ENCODE assay signal across 8 mouse cellular contexts in the genomic region with DNA sequence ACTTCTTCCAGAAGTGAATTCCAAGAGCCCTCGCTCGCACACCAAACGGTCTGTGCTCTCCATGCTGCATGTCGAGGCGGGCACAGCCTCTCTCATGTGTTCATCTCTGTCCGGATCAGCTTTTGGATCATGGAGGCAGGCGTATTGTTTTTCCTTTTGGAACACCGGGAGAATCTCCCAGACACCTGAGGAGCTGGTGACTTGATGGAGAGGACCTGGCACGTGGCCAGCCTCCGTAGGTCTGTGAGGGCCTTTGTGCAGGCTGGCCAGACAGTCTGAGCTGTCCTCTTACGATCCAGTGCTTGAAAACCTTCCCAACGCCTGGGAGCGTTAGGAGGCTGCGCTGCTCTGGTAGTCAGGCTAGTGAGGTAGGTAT. TPM values are rescaled to one million over a fixed set of nuclear protein-coding genes. Genes with fewer than 3 reads are reported as not detected.
DNase-seq lines count a peak whose midpoint lies in the region; ATAC-seq and TF ChIP-seq lines count a peak whose summit lies in the region.

No protein-coding gene starts in this region.

- peak overlapping the region; percentile 89 for H3K9ac ChIP-seq in lung, embryonic 14.5 days
- peak overlapping the region; percentile 92 for H3K9ac ChIP-seq in hindbrain, embryonic 12.5 days

- peak overlapping the region; percentile 98 for H3K4me2 ChIP-seq in lung, embryonic 14.5 days
- peak overlapping the region; percentile 98 for H3K4me2 ChIP-seq in hindbrain, embryonic 12.5 days (replicated peaks)

- H3K9me3 ChIP-seq in lung, embryonic 14.5 days (ENCODE audit: low read depth, low read length), result no peaks in the 10 kb centered on the region
- H3K9me3 ChIP-seq in hindbrain, embryonic 12.5 days (replicated peaks), result no peaks in the 10 kb centered on the region
- no peaks in the 10 kb centered on the region for H3K9me3 ChIP-seq in midbrain, embryonic 10.5 days (replicated peaks)

- WGBS in lung, embryonic 14.5 days, result under 1% methylated on average over 14 of the region's 14 CpGs
- WGBS in hindbrain, embryonic 12.5 days, result 1% methylated on average over 14 of the region's 14 CpGs
- WGBS in midbrain, embryonic 10.5 days, result 2% methylated on average over 14 of the region's 14 CpGs

- peaks cover 10% of the 10 kb centered on the region; the same call in 1 of the 2 replicates for H3K36me3 ChIP-seq in lung, embryonic 14.5 days (ENCODE audit: insufficient read depth)
- H3K36me3 ChIP-seq in hindbrain, embryonic 12.5 days, result peaks cover 14% of the 10 kb centered on the region
- H3K36me3 ChIP-seq in midbrain, embryonic 10.5 days, result peaks cover 23% of the 10 kb centered on the region

- peak overlapping the region; percentile 80 for H3K4me3 ChIP-seq in lung, embryonic 14.5 days (ENCODE audit: low read depth, low read length)
- peak overlapping the region; percentile 77 for H3K4me3 ChIP-seq in hindbrain, embryonic 12.5 days
- H3K4me3 ChIP-seq in midbrain, embryonic 10.5 days, result peak overlapping the region; percentile 87

- H3K4me1 ChIP-seq in lung, embryonic 14.5 days (ENCODE audit: insufficient read depth), result peaks cover 15% of the 10 kb centered on the region; the same call in 1 of the 2 replicates
- peaks cover 26% of the 10 kb centered on the region for H3K4me1 ChIP-seq in hindbrain, embryonic 12.5 days
- peaks cover 52% of the 10 kb centered on the region for H3K4me1 ChIP-seq in midbrain, embryonic 10.5 days

- peak overlapping the region; percentile 84 for H3K27ac ChIP-seq in lung, embryonic 14.5 days (ENCODE audit: low read depth)
- H3K27ac ChIP-seq in hindbrain, embryonic 12.5 days, result peak overlapping the region; percentile 77
- H3K27ac ChIP-seq in midbrain, embryonic 10.5 days (replicated peaks), result peak overlapping the region; percentile 92

- peak; percentile 16; the same call in 1 of the 2 replicates for ATAC-seq in lung, embryonic 14.5 days (ENCODE audit: insufficient read depth)
- peak; percentile 29 for ATAC-seq in hindbrain, embryonic 12.5 days (ENCODE audit: low FRiP score)

- TF ChIP-seq CTCF in lung, embryonic 14.5 days (IDR thresholded peaks at IDR 0.05; ENCODE audit: low read depth), result no peak

- H3K27me3 ChIP-seq in lung, embryonic 14.5 days (ENCODE audit: insufficient read depth, low read length), result peaks cover 24% of the 10 kb centered on the region
- H3K27me3 ChIP-seq in hindbrain, embryonic 12.5 days, result peaks cover 27% of the 10 kb centered on the region
- H3K27me3 ChIP-seq in midbrain, embryonic 10.5 days (ENCODE audit: low read depth, poor library complexity, severe bottlenecking), result peaks cover 50% of the 10 kb centered on the region

- peak; percentile 51 for DNase-seq in adrenal gland, postnatal 14 days
- DNase-seq in adrenal gland, adult 18-20 months (ENCODE audit: low spot score in 2 of 2), result no peak
- DNase-seq in lung, embryonic 14.5 days, result no peak
- DNase-seq in lung, postnatal 4 days, result no peak
- DNase-seq in midbrain, embryonic 10.5 days (ENCODE audit: low spot score), result no peak
- no peak for DNase-seq in frontal cortex, postnatal 14 days (ENCODE audit: low spot score in 2 of 2)
- no peak for DNase-seq in cerebellum, adult 8-10 months

RNA-seq across cellular contexts. Expression of gene Slc25a1, which starts 5.9 kb away (rescaled TPM):
- total RNA-seq in adrenal gland, postnatal 14 days (2021), result 107 and 109 TPM in 2 replicates
- total RNA-seq in adrenal gland, adult 18-20 months (2021), result 100 to 1,000 TPM; 368 to 895 TPM
- 59.0 and 66.6 TPM in 2 replicates for polyA plus RNA-seq in lung, embryonic 14.5 days (2014; fragmentation: Nextera tagmentation; extraction: Ambion mirVana)
- polyA plus RNA-seq in hindbrain, embryonic 12.5 days (2016; fragmentation: Nextera tagmentation; extraction: Ambion mirVana), result 142 and 153 TPM in 2 replicates
- 118 and 122 TPM in 2 replicates for polyA plus RNA-seq in midbrain, embryonic 10.5 days (2016; fragmentation: Nextera tagmentation; extraction: Ambion mirVana)

RNA-seq across cellular contexts. Expression of gene Gsc2, which starts 7.3 kb away (rescaled TPM):
- total RNA-seq in adrenal gland, postnatal 14 days (2021), result not detected in 2 replicates
- total RNA-seq in adrenal gland, adult 18-20 months (2021), result not detected
- polyA plus RNA-seq in lung, embryonic 14.5 days (2014; fragmentation: Nextera tagmentation; extraction: Ambion mirVana), result 0.21 TPM in 1 of 2 replicates, not detected in the other
- polyA plus RNA-seq in hindbrain, embryonic 12.5 days (2016; fragmentation: Nextera tagmentation; extraction: Ambion mirVana), result 1.1 and 2.6 TPM in 2 replicates
- polyA plus RNA-seq in midbrain, embryonic 10.5 days (2016; fragmentation: Nextera tagmentation; extraction: Ambion mirVana), result 0.75 and 1.4 TPM in 2 replicates

RNA-seq across cellular contexts. Expression of gene Ess2, which starts 11.0 kb away (rescaled TPM):
- 16.0 and 20.2 TPM in 2 replicates for total RNA-seq in adrenal gland, postnatal 14 days (2021)
- total RNA-seq in adrenal gland, adult 18-20 months (2021), result 10 to 100 TPM; 13.6 to 15.0 TPM
- polyA plus RNA-seq in lung, embryonic 14.5 days (2014; fragmentation: Nextera tagmentation; extraction: Ambion mirVana), result 32.5 and 37.3 TPM in 2 replicates
- 50.0 and 51.1 TPM in 2 replicates for polyA plus RNA-seq in hindbrain, embryonic 12.5 days (2016; fragmentation: Nextera tagmentation; extraction: Ambion mirVana)
- polyA plus RNA-seq in midbrain, embryonic 10.5 days (2016; fragmentation: Nextera tagmentation; extraction: Ambion mirVana), result 51.9 and 60.5 TPM in 2 replicates

RNA-seq across cellular contexts. Expression of gene Tssk2, which starts 23.7 kb away (rescaled TPM):
- not detected in 2 replicates for total RNA-seq in adrenal gland, postnatal 14 days (2021)
- total RNA-seq in adrenal gland, adult 18-20 months (2021), result not detected
- not detected in 2 replicates for polyA plus RNA-seq in lung, embryonic 14.5 days (2014; fragmentation: Nextera tagmentation; extraction: Ambion mirVana)
- polyA plus RNA-seq in hindbrain, embryonic 12.5 days (2016; fragmentation: Nextera tagmentation; extraction: Ambion mirVana), result 0.17 and 0.21 TPM in 2 replicates
- 0.11 and 0.19 TPM in 2 replicates for polyA plus RNA-seq in midbrain, embryonic 10.5 days (2016; fragmentation: Nextera tagmentation; extraction: Ambion mirVana)

RNA-seq across cellular contexts. Expression of gene Dgcr2, which starts 23.8 kb away (rescaled TPM):
- 57.6 and 63.6 TPM in 2 replicates for total RNA-seq in adrenal gland, postnatal 14 days (2021)
- total RNA-seq in adrenal gland, adult 18-20 months (2021), result 10 to 100 TPM; 56.7 to 68.6 TPM
- 94.6 and 105 TPM in 2 replicates for polyA plus RNA-seq in lung, embryonic 14.5 days (2014; fragmentation: Nextera tagmentation; extraction: Ambion mirVana)
- polyA plus RNA-seq in hindbrain, embryonic 12.5 days (2016; fragmentation: Nextera tagmentation; extraction: Ambion mirVana), result 101 and 106 TPM in 2 replicates
- polyA plus RNA-seq in midbrain, embryonic 10.5 days (2016; fragmentation: Nextera tagmentation; extraction: Ambion mirVana), result 102 and 111 TPM in 2 replicates
